Mouse (Mus musculus): Measurements from ENCODE around the gene Cacna1c.

- TF ChIP-seq POLR2A (IDR thresholded peaks at IDR 0.05; ENCODE audit: borderline replicate concordance, low read depth, low read length) (no peak), CTCF (IDR thresholded peaks at IDR 0.05; ENCODE audit: low read depth, low read length) (no peak)
Measured at GRCm38 (mm10) chr6:119224451-119225195, 28.4 kb upstream of the Cacna1c start.
